Mouse (Mus musculus) midbrain, embryonic 15.5 days (tissue): ENCODE data around the gene Wipf3. TPM values are rescaled to one million over a fixed set of nuclear protein-coding genes. Genes with fewer than 3 reads are reported as not detected.

Source experiments
- ATAC-seq: fragments of 200-750 bp; cut with Nextera tagmentation; replicated peaks from 2 replicates; pipeline ENCODE4 v1.8.0; 2017; ENCODE audit warnings: moderate TSS enrichment
- H3K27ac ChIP-seq: fragments of 300-500 bp; sonication (generic); 2 replicates; pipeline ENCODE4 v1.5.1; 2015; ENCODE audit warnings: mild to moderate bottlenecking, inconsistent platforms
- H3K27me3 ChIP-seq: fragments of 300-500 bp; sonication (generic); replicated peaks from 2 replicates; pipeline ENCODE4 v1.6.1; 2015; ENCODE audit warnings: inconsistent platforms
- H3K36me3 ChIP-seq: fragments of 300-500 bp; sonication (generic); replicated peaks from 2 replicates; pipeline ENCODE4 v1.6.1; 2015; ENCODE audit warnings: inconsistent platforms
- H3K4me1 ChIP-seq: fragments of 300-500 bp; sonication (generic); 2 replicates; pipeline ENCODE4 v1.6.1; 2015; ENCODE audit warnings: inconsistent platforms
- H3K4me2 ChIP-seq: fragments of 300-500 bp; sonication (generic); 2 replicates; pipeline ENCODE4 v1.6.1; 2015; ENCODE audit warnings: inconsistent platforms, mild to moderate bottlenecking, moderate library complexity
- H3K4me3 ChIP-seq: fragments of 300-500 bp; sonication (generic); 2 replicates; pipeline ENCODE4 v1.5.1; 2015; ENCODE audit warnings: mild to moderate bottlenecking, inconsistent platforms
- H3K9ac ChIP-seq: fragments of 300-500 bp; sonication (generic); 2 replicates; pipeline ENCODE4 v1.6.1; 2015; ENCODE audit warnings: mild to moderate bottlenecking, inconsistent platforms
- H3K9me3 ChIP-seq: fragments of 300-500 bp; sonication (generic); 2 replicates; pipeline ENCODE4 v1.6.1; 2016; ENCODE audit warnings: inconsistent platforms
- WGBS: fragments of 180-500 bp; shearing (Covaris S2); methylation state at CpG from one replicate; pipeline ENCODE4 v1.1.7; 2015; ENCODE audit warnings: mixed read lengths; 5-methylcytosine and 5-hydroxymethylcytosine counted together
- polyA plus RNA-seq: library from polyadenylated mRNA; unstranded; fragments of >200 nt; fragmentation: Nextera tagmentation; extraction: Ambion mirVana; gene quantifications from 2 replicates; pipeline ENCODE4 v1.2.1, GENCODE M21; 2015

The Wipf3 gene
- polyA plus RNA-seq, 1 experiment from 2014 or later = 4.2 TPM

GRCm38 (mm10) chr6:54518758-54519157 lies 89.4 kb downstream of the Wipf3 start:
- no peak for ATAC-seq
- Histone ChIP-seq H3K9me3 (no peaks in the 10 kb centered on the region), H3K9ac (no peak overlapping the region), H3K36me3 (peaks cover 15% of the 10 kb centered on the region), H3K27me3 (no peaks in the 10 kb centered on the region), H3K4me3 (no peak overlapping the region), H3K4me2 (no peak overlapping the region), H3K27ac (no peak overlapping the region), H3K4me1 (no peaks in the 10 kb centered on the region)
- WGBS = 80% methylated on average over 5 of the region's 5 CpGs

- no peak overlapping the region for H3K4me2 ChIP-seq
- no peak overlapping the region for H3K27ac ChIP-seq
- H3K4me3 ChIP-seq = no peak overlapping the region
- H3K9ac ChIP-seq = no peak overlapping the region
- no peaks in the 10 kb centered on the region for H3K36me3 ChIP-seq
- no peak for ATAC-seq
- peaks cover 9% of the 10 kb centered on the region for H3K4me1 ChIP-seq
- H3K9me3 ChIP-seq = no peaks in the 10 kb centered on the region
- no peaks in the 10 kb centered on the region for H3K27me3 ChIP-seq
- WGBS = 96% methylated on average over 8 of the region's 8 CpGs
These were observed 99.3 kb downstream of the Wipf3 start for GRCm38 (mm10) chr6:54528666-54529065.

DNA sequence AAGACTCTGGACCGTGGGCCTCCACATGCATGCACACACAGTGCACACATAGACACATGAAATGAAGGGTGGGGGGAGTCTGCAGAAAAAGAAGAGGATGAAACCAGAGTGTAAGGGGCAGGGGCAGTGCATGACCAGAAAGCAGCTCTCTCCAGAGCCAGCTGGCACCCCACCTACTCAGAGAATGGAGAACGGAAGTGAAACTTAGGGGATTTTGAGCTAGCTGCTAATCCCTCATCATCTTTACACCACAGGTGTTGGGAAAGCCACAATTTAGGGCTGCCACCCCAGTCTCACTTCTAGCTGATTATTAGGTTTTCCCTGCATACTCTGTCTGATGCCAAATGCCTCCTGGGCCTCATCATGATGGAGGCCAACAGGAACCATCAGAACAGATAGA lies 100.8 kb downstream of the Wipf3 start:
- Histone ChIP-seq H3K9me3 (no peaks in the 10 kb centered on the region), H3K27ac (no peak overlapping the region), H3K4me3 (no peak overlapping the region), H3K9ac (no peak overlapping the region), H3K4me2 (no peak overlapping the region), H3K36me3 (no peaks in the 10 kb centered on the region), H3K4me1 (peaks cover 9% of the 10 kb centered on the region), H3K27me3 (no peaks in the 10 kb centered on the region)
- 69% methylated on average over 2 of the region's 2 CpGs for WGBS
- ATAC-seq = no peak

DNA sequence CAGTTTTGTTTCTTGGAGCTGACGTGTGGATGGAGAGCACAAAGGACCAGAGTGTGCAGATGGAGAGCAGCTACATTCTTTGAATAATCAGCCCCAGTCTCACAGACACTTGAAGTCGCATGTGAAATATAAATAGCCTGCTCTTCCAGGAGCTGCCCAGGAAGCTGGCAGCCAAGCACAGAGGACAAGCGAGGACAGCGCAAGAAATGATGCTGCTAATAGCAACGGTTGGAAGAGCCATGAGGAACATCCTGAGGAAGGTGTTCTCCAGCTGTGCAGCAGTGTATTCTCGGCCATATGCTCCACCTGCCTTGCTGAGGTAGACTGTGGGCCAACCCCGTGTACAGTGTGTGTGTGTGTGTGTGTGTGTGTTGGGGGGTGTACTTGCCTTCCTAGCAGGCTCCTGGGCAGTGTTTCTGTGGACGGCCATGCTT lies 101.7 kb downstream of the Wipf3 start:
- peak overlapping the region; percentile 45 for H3K27ac ChIP-seq
- 41% methylated on average over 8 of the region's 8 CpGs for WGBS
- H3K9ac ChIP-seq = no peak overlapping the region; the same call in 1 of the 2 replicates

DNA sequence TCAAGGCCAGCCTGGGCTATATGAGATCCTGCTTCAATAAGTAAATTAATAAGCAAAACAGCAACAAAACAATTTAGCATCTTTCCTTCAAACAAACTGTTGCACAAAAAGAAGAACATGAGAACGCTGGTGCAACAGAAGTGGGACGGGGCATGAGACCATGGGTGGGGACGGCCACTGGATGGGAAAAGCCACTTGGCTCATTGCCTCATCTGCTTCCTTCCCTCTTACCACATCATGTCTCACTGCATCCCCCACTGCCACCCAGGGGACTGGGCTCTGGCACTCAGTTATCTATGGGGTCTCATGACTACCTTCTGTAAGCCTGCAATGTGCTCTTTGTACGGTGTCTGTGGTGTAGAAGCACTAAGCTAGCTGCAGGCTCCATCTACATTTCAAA lies 106.1 kb downstream of the Wipf3 start:
- no peak overlapping the region for H3K27ac ChIP-seq
- H3K27me3 ChIP-seq = no peaks in the 10 kb centered on the region
- no peak overlapping the region for H3K4me2 ChIP-seq
- ATAC-seq = no peak
- no peaks in the 10 kb centered on the region for H3K9me3 ChIP-seq
- H3K36me3 ChIP-seq = no peaks in the 10 kb centered on the region
- H3K4me3 ChIP-seq = no peak overlapping the region
- 91% methylated on average over 4 of the region's 4 CpGs for WGBS
- no peak overlapping the region for H3K9ac ChIP-seq
- peaks cover 29% of the 10 kb centered on the region for H3K4me1 ChIP-seq

More for the DNA sequence above, 101.7 kb downstream of the Wipf3 start:
- peak; percentile 63 for ATAC-seq
- Histone ChIP-seq H3K4me2 (no peak overlapping the region), H3K36me3 (no peaks in the 10 kb centered on the region), H3K4me3 (no peak overlapping the region), H3K27me3 (no peaks in the 10 kb centered on the region), H3K9me3 (no peaks in the 10 kb centered on the region), H3K4me1 (peaks cover 9% of the 10 kb centered on the region)

DNA sequence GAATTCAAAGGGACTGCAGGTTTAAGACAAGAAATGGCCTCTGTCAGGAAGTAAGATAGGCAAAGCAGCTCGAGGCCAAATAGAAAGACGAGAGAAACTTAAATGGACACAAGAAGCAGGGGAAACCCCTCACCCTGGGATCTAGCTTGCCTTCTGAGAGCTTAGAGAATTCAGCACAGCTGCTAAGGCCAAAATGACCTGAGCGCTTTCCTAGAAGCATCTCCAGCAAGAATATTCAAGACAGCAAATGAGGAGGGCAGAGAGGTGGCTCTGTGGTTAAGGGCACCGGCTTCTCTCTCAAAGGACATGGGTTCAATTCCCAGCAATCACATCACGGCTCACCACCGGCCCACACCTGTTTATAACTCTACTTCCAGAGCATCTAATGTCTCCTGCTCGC lies 107.7 kb downstream of the Wipf3 start:
- Histone ChIP-seq H3K27me3 (no peaks in the 10 kb centered on the region), H3K4me2 (no peak overlapping the region), H3K4me1 (peaks cover 21% of the 10 kb centered on the region), H3K9ac (no peak overlapping the region), H3K27ac (no peak overlapping the region), H3K4me3 (no peak overlapping the region), H3K36me3 (no peaks in the 10 kb centered on the region), H3K9me3 (no peaks in the 10 kb centered on the region)
- WGBS = 87% methylated on average over 7 of the region's 7 CpGs
- ATAC-seq = no peak

GRCm38 (mm10) chr6:54538773-54539173 lies 109.4 kb downstream of the Wipf3 start:
- H3K27ac ChIP-seq = peak overlapping the region; percentile 1; the same call in 1 of the 2 replicates
- H3K36me3 ChIP-seq = peaks cover 6% of the 10 kb centered on the region
- peak; percentile 51; the same call in 1 of the 2 replicates for ATAC-seq
- no peak overlapping the region for H3K9ac ChIP-seq
- H3K4me3 ChIP-seq = no peak overlapping the region
- H3K9me3 ChIP-seq = no peaks in the 10 kb centered on the region
- H3K27me3 ChIP-seq = no peaks in the 10 kb centered on the region
- peaks cover 21% of the 10 kb centered on the region for H3K4me1 ChIP-seq
- WGBS = 14% methylated on average over 3 of the region's 3 CpGs
- H3K4me2 ChIP-seq = no peak overlapping the region

DNA sequence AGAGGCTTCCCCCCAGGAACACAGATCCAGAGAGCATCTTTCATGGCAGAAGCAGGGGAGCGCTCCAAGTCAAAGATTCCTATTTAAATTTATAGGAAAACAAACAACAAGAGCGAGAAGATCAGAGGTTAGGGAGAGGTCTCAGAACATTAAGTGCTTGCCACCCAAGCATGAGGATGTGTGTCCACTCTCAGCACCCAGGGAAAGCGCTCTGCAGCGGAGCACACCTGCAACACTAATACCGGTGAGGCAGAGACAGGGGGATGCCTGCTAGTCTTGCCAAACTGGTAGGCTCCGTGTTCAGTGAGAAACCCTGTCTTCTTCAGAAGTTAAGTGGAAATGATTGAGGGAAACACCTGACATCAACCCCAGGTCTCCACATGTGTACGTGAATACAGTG lies 110.0 kb downstream of the Wipf3 start:
- H3K4me1 ChIP-seq = peaks cover 21% of the 10 kb centered on the region
- H3K27ac ChIP-seq = no peak overlapping the region
- H3K9ac ChIP-seq = no peak overlapping the region
- WGBS = 74% methylated on average over 7 of the region's 7 CpGs
- H3K4me2 ChIP-seq = no peak overlapping the region
- ATAC-seq = no peak
- no peaks in the 10 kb centered on the region for H3K9me3 ChIP-seq
- H3K4me3 ChIP-seq = no peak overlapping the region
- peaks cover 7% of the 10 kb centered on the region for H3K36me3 ChIP-seq
- H3K27me3 ChIP-seq = no peaks in the 10 kb centered on the region

- Histone ChIP-seq H3K9ac (no peak overlapping the region), H3K9me3 (no peaks in the 10 kb centered on the region), H3K36me3 (peaks cover 7% of the 10 kb centered on the region), H3K4me1 (peaks cover 21% of the 10 kb centered on the region), H3K4me3 (no peak overlapping the region), H3K27me3 (no peaks in the 10 kb centered on the region), H3K4me2 (no peak overlapping the region), H3K27ac (peak overlapping the region; percentile 10; the same call in 1 of the 2 replicates)
- WGBS = 32% methylated on average over 9 of the region's 9 CpGs
- peak; percentile 18; the same call in 1 of the 2 replicates for ATAC-seq
These were observed 111.0 kb downstream of the Wipf3 start for GRCm38 (mm10) chr6:54540252-54540887.

DNA sequence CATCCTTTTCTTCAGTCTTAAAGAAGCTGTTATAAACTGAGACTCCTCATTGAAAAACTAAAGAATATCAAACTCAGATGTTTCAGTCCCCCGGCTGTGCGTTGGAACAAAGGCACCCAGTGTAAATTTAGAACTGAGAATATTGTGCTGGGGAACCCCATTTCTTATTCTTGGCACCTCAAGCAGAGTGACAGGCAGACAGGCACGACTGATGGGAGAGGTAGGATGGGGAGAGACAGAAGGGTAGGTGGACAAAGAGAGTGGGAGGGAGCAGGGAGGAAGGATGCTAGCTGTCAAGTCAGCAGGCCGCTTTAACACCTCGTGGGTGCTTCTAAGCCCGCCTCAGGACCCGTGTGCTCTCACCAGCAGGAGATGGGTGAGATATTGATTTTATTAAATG lies 113.4 kb downstream of the Wipf3 start:
- WGBS = 67% methylated on average over 7 of the region's 7 CpGs

DNA sequence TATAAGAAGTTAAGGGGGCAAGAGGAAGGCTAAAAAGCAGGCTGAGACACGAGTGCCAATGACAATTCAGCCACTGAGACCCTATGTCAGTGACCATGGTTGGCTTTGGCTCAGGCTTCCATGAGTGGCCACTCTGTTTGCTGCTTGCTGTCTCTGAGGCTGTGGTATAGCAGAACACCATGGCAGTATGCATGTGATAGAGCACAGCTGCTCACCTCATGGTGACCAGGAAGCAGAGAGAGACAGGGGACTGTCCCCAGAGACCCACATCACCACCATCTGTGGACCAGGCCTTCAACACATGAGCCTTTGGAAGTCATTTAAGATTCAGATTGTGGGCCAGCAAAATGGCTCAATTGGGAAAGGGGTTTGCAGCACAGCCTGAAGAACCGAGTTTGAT lies 114.2 kb downstream of the Wipf3 start:
- Histone ChIP-seq H3K9ac (no peak overlapping the region), H3K36me3 (peaks cover 7% of the 10 kb centered on the region), H3K27me3 (no peaks in the 10 kb centered on the region), H3K4me3 (no peak overlapping the region), H3K4me2 (no peak overlapping the region), H3K4me1 (peaks cover 26% of the 10 kb centered on the region), H3K9me3 (no peaks in the 10 kb centered on the region), H3K27ac (no peak overlapping the region)
- 78% methylated on average over 2 of the region's 2 CpGs for WGBS
- ATAC-seq = no peak

More for the DNA sequence above, 113.4 kb downstream of the Wipf3 start:
- H3K4me1 ChIP-seq = peaks cover 21% of the 10 kb centered on the region
- H3K9ac ChIP-seq = no peak overlapping the region
- peaks cover 7% of the 10 kb centered on the region for H3K36me3 ChIP-seq
- no peaks in the 10 kb centered on the region for H3K27me3 ChIP-seq
- no peak overlapping the region for H3K4me2 ChIP-seq
- no peak for ATAC-seq
- no peaks in the 10 kb centered on the region for H3K9me3 ChIP-seq
- H3K27ac ChIP-seq = no peak overlapping the region
- no peak overlapping the region for H3K4me3 ChIP-seq

GRCm38 (mm10) chr6:54548314-54549019 lies 119.1 kb downstream of the Wipf3 start:
- Histone ChIP-seq H3K36me3 (peaks cover 5% of the 10 kb centered on the region), H3K27me3 (no peaks in the 10 kb centered on the region), H3K4me1 (peaks cover 29% of the 10 kb centered on the region), H3K4me2 (no peak overlapping the region), H3K9ac (no peak overlapping the region), H3K4me3 (no peak overlapping the region), H3K9me3 (no peaks in the 10 kb centered on the region), H3K27ac (0 out of 2 replicates have a peak overlapping the region, but pooled peaks have one; percentile 24)
- 62% methylated on average over 13 of the region's 13 CpGs for WGBS
- ATAC-seq = 0 out of 2 replicates have a peak, but pooled peaks have one; percentile 31
